Mouse (Mus musculus): ENCODE results near the gene Ano2. TPM values are rescaled to one million over a fixed set of nuclear protein-coding genes. Genes with fewer than 3 reads are reported as not detected.

Ano2 gene
- polyA plus RNA-seq, 1 experiment: not detected

GRCm38 (mm10) chr6:126045931-126046330, 355.7 kb downstream of the Ano2 start:
- TF ChIP-seq MYOG (IDR thresholded peaks at IDR 0.05; ENCODE audit: control insufficient read depth, extremely low read depth, insufficient read length) (no peak), CEBPB (IDR thresholded peaks at IDR 0.05; ENCODE audit: low read depth) (no peak), MAX (IDR thresholded peaks at IDR 0.05) (no peak), FOSL1 (IDR thresholded peaks at IDR 0.05; ENCODE audit: insufficient read depth, low read length, poor library complexity, severe bottlenecking) (no peak), MYOD1 (IDR thresholded peaks at IDR 0.05; ENCODE audit: control insufficient read depth, insufficient read length, low read depth) (no peak), USF1 (IDR thresholded peaks at IDR 0.05; ENCODE audit: low read depth) (no peak), CTCF (IDR thresholded peaks at IDR 0.05; ENCODE audit: control insufficient read depth, insufficient read depth, insufficient read length) (no peak)
- Histone ChIP-seq H3K79me2 (ENCODE audit: control insufficient read depth, insufficient read depth) (no peaks in the 10 kb centered on the region), H3K36me3 (ENCODE audit: control insufficient read depth, insufficient read depth) (no peaks in the 10 kb centered on the region), H3K27me3 (ENCODE audit: control insufficient read depth, insufficient read depth, insufficient read length) (no peaks in the 10 kb centered on the region), H3K79me3 (ENCODE audit: low read depth) (no peaks in the 10 kb centered on the region), H3K4me3 (ENCODE audit: insufficient read depth, poor library complexity, severe bottlenecking) (no peak overlapping the region), H3ac (ENCODE audit: control insufficient read depth, insufficient read length, low read depth) (no peak overlapping the region)

- Histone ChIP-seq H3K27me3 (ENCODE audit: control insufficient read depth, insufficient read depth, insufficient read length) (no peaks in the 10 kb centered on the region), H3K79me3 (ENCODE audit: low read depth) (no peaks in the 10 kb centered on the region), H3K4me3 (ENCODE audit: insufficient read depth, poor library complexity, severe bottlenecking) (no peak overlapping the region), H3K36me3 (ENCODE audit: control insufficient read depth, insufficient read depth) (no peaks in the 10 kb centered on the region), H3K79me2 (ENCODE audit: control insufficient read depth, insufficient read depth) (no peaks in the 10 kb centered on the region), H3ac (ENCODE audit: control insufficient read depth, insufficient read length, low read depth) (no peak overlapping the region)
- TF ChIP-seq MAX (IDR thresholded peaks at IDR 0.05) (no peak), CTCF (IDR thresholded peaks at IDR 0.05; ENCODE audit: control insufficient read depth, insufficient read depth, insufficient read length) (no peak), MYOG (IDR thresholded peaks at IDR 0.05; ENCODE audit: control insufficient read depth, extremely low read depth, insufficient read length) (no peak), FOSL1 (IDR thresholded peaks at IDR 0.05; ENCODE audit: insufficient read depth, low read length, poor library complexity, severe bottlenecking) (no peak), USF1 (IDR thresholded peaks at IDR 0.05; ENCODE audit: low read depth) (no peak), MYOD1 (IDR thresholded peaks at IDR 0.05; ENCODE audit: control insufficient read depth, insufficient read length, low read depth) (no peak), CEBPB (IDR thresholded peaks at IDR 0.05; ENCODE audit: low read depth) (no peak)
Observed at GRCm38 (mm10) chr6:126048206-126048605, 358.0 kb downstream of the Ano2 start.

GRCm38 (mm10) chr6:126053136-126053535, 362.9 kb downstream of the Ano2 start:
- no peaks in the 10 kb centered on the region for H3K36me3 ChIP-seq (ENCODE audit: control insufficient read depth, insufficient read depth)
- no peak overlapping the region for H3ac ChIP-seq (ENCODE audit: control insufficient read depth, insufficient read length, low read depth)
- H3K79me3 ChIP-seq (ENCODE audit: low read depth): no peaks in the 10 kb centered on the region
- no peaks in the 10 kb centered on the region for H3K27me3 ChIP-seq (ENCODE audit: control insufficient read depth, insufficient read depth, insufficient read length)
- H3K4me3 ChIP-seq (ENCODE audit: insufficient read depth, poor library complexity, severe bottlenecking): no peak overlapping the region
- no peaks in the 10 kb centered on the region for H3K79me2 ChIP-seq (ENCODE audit: control insufficient read depth, insufficient read depth)
- TF ChIP-seq CTCF (IDR thresholded peaks at IDR 0.05; ENCODE audit: control insufficient read depth, insufficient read depth, insufficient read length) (no peak), FOSL1 (IDR thresholded peaks at IDR 0.05; ENCODE audit: insufficient read depth, low read length, poor library complexity, severe bottlenecking) (no peak), USF1 (IDR thresholded peaks at IDR 0.05; ENCODE audit: low read depth) (no peak), MYOG (IDR thresholded peaks at IDR 0.05; ENCODE audit: control insufficient read depth, extremely low read depth, insufficient read length) (no peak), MYOD1 (IDR thresholded peaks at IDR 0.05; ENCODE audit: control insufficient read depth, insufficient read length, low read depth) (no peak), CEBPB (IDR thresholded peaks at IDR 0.05; ENCODE audit: low read depth) (no peak), MAX (IDR thresholded peaks at IDR 0.05) (no peak)

- H3ac ChIP-seq (ENCODE audit: control insufficient read depth, insufficient read length, low read depth): no peak overlapping the region
- no peaks in the 10 kb centered on the region for H3K27me3 ChIP-seq (ENCODE audit: control insufficient read depth, insufficient read depth, insufficient read length)
- H3K79me2 ChIP-seq (ENCODE audit: control insufficient read depth, insufficient read depth): no peaks in the 10 kb centered on the region
- H3K4me3 ChIP-seq (ENCODE audit: insufficient read depth, poor library complexity, severe bottlenecking): no peak overlapping the region
- H3K79me3 ChIP-seq (ENCODE audit: low read depth): no peaks in the 10 kb centered on the region
- H3K36me3 ChIP-seq (ENCODE audit: control insufficient read depth, insufficient read depth): no peaks in the 10 kb centered on the region
- TF ChIP-seq MYOG (IDR thresholded peaks at IDR 0.05; ENCODE audit: control insufficient read depth, extremely low read depth, insufficient read length) (no peak), CEBPB (IDR thresholded peaks at IDR 0.05; ENCODE audit: low read depth) (no peak), CTCF (IDR thresholded peaks at IDR 0.05; ENCODE audit: control insufficient read depth, insufficient read depth, insufficient read length) (no peak), MYOD1 (IDR thresholded peaks at IDR 0.05; ENCODE audit: control insufficient read depth, insufficient read length, low read depth) (no peak), MAX (IDR thresholded peaks at IDR 0.05) (no peak), USF1 (IDR thresholded peaks at IDR 0.05; ENCODE audit: low read depth) (no peak), FOSL1 (IDR thresholded peaks at IDR 0.05; ENCODE audit: insufficient read depth, low read length, poor library complexity, severe bottlenecking) (no peak)
Observed at GRCm38 (mm10) chr6:126057706-126058105, 367.5 kb downstream of the Ano2 start.

GRCm38 (mm10) chr6:126080531-126080930, 390.3 kb downstream of the Ano2 start:
- Histone ChIP-seq H3K36me3 (ENCODE audit: control insufficient read depth, insufficient read depth) (no peaks in the 10 kb centered on the region), H3K79me2 (ENCODE audit: control insufficient read depth, insufficient read depth) (no peaks in the 10 kb centered on the region), H3K4me3 (ENCODE audit: insufficient read depth, poor library complexity, severe bottlenecking) (no peak overlapping the region), H3K79me3 (ENCODE audit: low read depth) (no peaks in the 10 kb centered on the region), H3K27me3 (ENCODE audit: control insufficient read depth, insufficient read depth, insufficient read length) (no peaks in the 10 kb centered on the region), H3ac (ENCODE audit: control insufficient read depth, insufficient read length, low read depth) (no peak overlapping the region)
- TF ChIP-seq MAX (IDR thresholded peaks at IDR 0.05): no peak
- TF ChIP-seq CEBPB (IDR thresholded peaks at IDR 0.05; ENCODE audit: low read depth): no peak
- no peak for TF ChIP-seq MYOD1 (IDR thresholded peaks at IDR 0.05; ENCODE audit: control insufficient read depth, insufficient read length, low read depth)
- TF ChIP-seq MYOG (IDR thresholded peaks at IDR 0.05; ENCODE audit: control insufficient read depth, extremely low read depth, insufficient read length): no peak
- no peak for TF ChIP-seq USF1 (IDR thresholded peaks at IDR 0.05; ENCODE audit: low read depth)
- TF ChIP-seq FOSL1 (IDR thresholded peaks at IDR 0.05; ENCODE audit: insufficient read depth, low read length, poor library complexity, severe bottlenecking): no peak
- TF ChIP-seq CTCF (IDR thresholded peaks at IDR 0.05; ENCODE audit: control insufficient read depth, insufficient read depth, insufficient read length): no peak

Data from C2C12 (cell line).